Mouse (Mus musculus): ENCODE measurements around the gene Rgl1.
"Not testable (repeated sequence)": the region's sequence is repeated elsewhere in the genome, so short reads cannot be mapped to it uniquely, and the experiment has no call there.

The Rgl1 gene

GRCm38 (mm10) chr1:152785446-152785845 is 19.3 kb upstream of the Rgl1 start:
- DNase-seq (ENCODE audit: low spot score in 2 of 2): not testable (repeated sequence)

- no peak for DNase-seq (ENCODE audit: low spot score in 2 of 2)
Observed at GRCm38 (mm10) chr1:152784620-152785019, 18.5 kb upstream of the Rgl1 start.

GRCm38 (mm10) chr1:152779071-152779737 is 13.1 kb upstream of the Rgl1 start:
- peak; percentile 39 to 62 for DNase-seq (ENCODE audit: low spot score in 2 of 2)

- not testable (repeated sequence) for DNase-seq (ENCODE audit: low spot score in 2 of 2)
Observed at GRCm38 (mm10) chr1:152774601-152775000, 8.4 kb upstream of the Rgl1 start.

- DNase-seq (ENCODE audit: low spot score in 2 of 2): no peak
Observed at GRCm38 (mm10) chr1:152771016-152771415, 4.9 kb upstream of the Rgl1 start.

- peak; percentile 82 to 88 for DNase-seq (ENCODE audit: low spot score in 2 of 2)
Observed at GRCm38 (mm10) chr1:152767749-152768488, 1.8 kb upstream of the Rgl1 start.

- DNase-seq (ENCODE audit: low spot score in 2 of 2): peak in 1 of 2 experiments; percentile 16
Observed at GRCm38 (mm10) chr1:152766804-152767748, 925 bp upstream of the Rgl1 start.

- no peak for DNase-seq (ENCODE audit: low spot score in 2 of 2)
Observed at GRCm38 (mm10) chr1:152761791-152762190, 4.4 kb downstream of the Rgl1 start.

- DNase-seq (ENCODE audit: low spot score in 2 of 2): no peak
Observed at GRCm38 (mm10) chr1:152750312-152750965, 15.7 kb downstream of the Rgl1 start, which contains the start of gene Apobec4. Gene Apobec4, plus strand, starts transcription at chr1:152750551.

- no peak for DNase-seq (ENCODE audit: low spot score in 2 of 2)
Observed at GRCm38 (mm10) chr1:152749276-152749675, 16.9 kb downstream of the Rgl1 start.

- DNase-seq (ENCODE audit: low spot score in 2 of 2): peak in 1 of 2 experiments; percentile 57
Observed at GRCm38 (mm10) chr1:152746426-152746825, 19.7 kb downstream of the Rgl1 start.

GRCm38 (mm10) chr1:152743095-152743826 is 22.9 kb downstream of the Rgl1 start:
- DNase-seq (ENCODE audit: low spot score in 2 of 2): no peak

GRCm38 (mm10) chr1:152739374-152739773 is 26.8 kb downstream of the Rgl1 start:
- DNase-seq (ENCODE audit: low spot score in 2 of 2): no peak

GRCm38 (mm10) chr1:152738793-152739192 is 27.4 kb downstream of the Rgl1 start:
- DNase-seq (ENCODE audit: low spot score in 2 of 2): no peak

GRCm38 (mm10) chr1:152727604-152728236 is 38.4 kb downstream of the Rgl1 start:
- DNase-seq (ENCODE audit: low spot score in 2 of 2): no peak

GRCm38 (mm10) chr1:152726095-152726494 is 40.1 kb downstream of the Rgl1 start:
- no peak for DNase-seq (ENCODE audit: low spot score in 2 of 2)

GRCm38 (mm10) chr1:152724286-152724685 is 41.9 kb downstream of the Rgl1 start:
- no peak for DNase-seq (ENCODE audit: low spot score in 2 of 2)

GRCm38 (mm10) chr1:152721535-152722198 is 44.5 kb downstream of the Rgl1 start:
- no peak for DNase-seq (ENCODE audit: low spot score in 2 of 2)

- DNase-seq (ENCODE audit: low spot score in 2 of 2): no peak
Observed at GRCm38 (mm10) chr1:152720969-152721368, 45.2 kb downstream of the Rgl1 start.

GRCm38 (mm10) chr1:152718200-152718599 is 48.0 kb downstream of the Rgl1 start:
- no peak for DNase-seq (ENCODE audit: low spot score in 2 of 2)

Data from natural killer cell, adult 2 months (primary cell).